Mouse (Mus musculus): Measurements from ENCODE around the gene Stxbp1. TPM values are rescaled to one million over a fixed set of nuclear protein-coding genes. Genes with fewer than 3 reads are reported as not detected.

The Stxbp1 gene
- polyA plus RNA-seq (2017; shearing (Covaris generic)), result 2.9 TPM

GRCm38 (mm10) chr2:32846805-32847467, at the start of gene Stxbp1:
Stxbp1 (minus strand) TSS chr2:32847245.

GRCm38 (mm10) chr2:32875675-32876489, 28.8 kb upstream of the Stxbp1 start, which contains the start of gene Fam129b:
Fam129b (plus strand) TSS chr2:32876114.

GRCm38 (mm10) chr2:32784048-32784681, 62.9 kb downstream of the Stxbp1 start, which contains the start of gene Cfap157:
Cfap157 (minus strand) TSS chr2:32784428.

GRCm38 (mm10) chr2:32775359-32776074, 71.5 kb downstream of the Stxbp1 start, which contains the start of the genes Ttc16 and Ptrh1:
Ttc16 (minus strand) TSS chr2:32775633.
Ptrh1 (plus strand) TSS chr2:32775786.

GRCm38 (mm10) chr2:32757056-32757845, 89.8 kb downstream of the Stxbp1 start, which contains the start of gene Tor2a:
Tor2a (plus strand) TSS chr2:32757234.

GRCm38 (mm10) chr2:32740916-32741272, 106.2 kb downstream of the Stxbp1 start, which contains the start of gene 6330409D20Rik:
6330409D20Rik (minus strand) TSS chr2:32741016.

Other genes starting within 250 kb of the Stxbp1 start
- 3.4 TPM for gene St6galnac6, start 247.5 kb downstream of the Stxbp1 start, polyA plus RNA-seq (2017; shearing (Covaris generic))
- gene Ak1, start 225.5 kb downstream of the Stxbp1 start, polyA plus RNA-seq (2017; shearing (Covaris generic)), result not detected
- gene Eng, start 200.7 kb downstream of the Stxbp1 start, polyA plus RNA-seq (2017; shearing (Covaris generic)), result 0.23 TPM
- gene Fpgs, start 143.1 kb downstream of the Stxbp1 start, polyA plus RNA-seq (2017; shearing (Covaris generic)), result 15.6 TPM
- 35.7 TPM for gene Cdk9, start 134.2 kb downstream of the Stxbp1 start, polyA plus RNA-seq (2017; shearing (Covaris generic))
- 139 TPM for gene Sh2d3c, start 126.2 kb downstream of the Stxbp1 start, polyA plus RNA-seq (2017; shearing (Covaris generic))
- 0.66 TPM for gene 6330409D20Rik, start 106.2 kb downstream of the Stxbp1 start, polyA plus RNA-seq (2017; shearing (Covaris generic))
- 69.2 TPM for gene Tor2a, start 90.0 kb downstream of the Stxbp1 start, polyA plus RNA-seq (2017; shearing (Covaris generic))
- gene Ttc16, start 71.6 kb downstream of the Stxbp1 start, polyA plus RNA-seq (2017; shearing (Covaris generic)), result 2.0 TPM
- 8.0 TPM for gene Ptrh1, start 71.5 kb downstream of the Stxbp1 start, polyA plus RNA-seq (2017; shearing (Covaris generic))
- 0.68 TPM for gene Cfap157, start 62.8 kb downstream of the Stxbp1 start, polyA plus RNA-seq (2017; shearing (Covaris generic))
- 1.4 TPM for gene Fam129b, start 28.9 kb upstream of the Stxbp1 start, polyA plus RNA-seq (2017; shearing (Covaris generic))
- gene Rpl12, start 114.3 kb upstream of the Stxbp1 start, polyA plus RNA-seq (2017; shearing (Covaris generic)), result 35.9 TPM
- 10.8 TPM for gene Lrsam1, start 114.4 kb upstream of the Stxbp1 start, polyA plus RNA-seq (2017; shearing (Covaris generic))
- gene Slc2a8, start 134.8 kb upstream of the Stxbp1 start, polyA plus RNA-seq (2017; shearing (Covaris generic)), result 6.9 TPM